Mouse (Mus musculus): ENCODE measurements around the gene Dffa.
"Not testable (repeated sequence)": the region's sequence is repeated elsewhere in the genome, so short reads cannot be mapped to it uniquely, and the experiment has no call there.

Gene Dffa

GRCm38 (mm10) chr4:149148084-149148483 lies 44.1 kb downstream of the Dffa start:
- no peak for DNase-seq (ENCODE audit: low spot score in 2 of 2)

GRCm38 (mm10) chr4:149149196-149149595 lies 45.2 kb downstream of the Dffa start:
- DNase-seq (ENCODE audit: low spot score in 2 of 2): no peak

- DNase-seq (ENCODE audit: low spot score in 2 of 2): no peak
These were observed 45.7 kb downstream of the Dffa start for GRCm38 (mm10) chr4:149149611-149150010.

GRCm38 (mm10) chr4:149150256-149150655 lies 46.3 kb downstream of the Dffa start:
- DNase-seq (ENCODE audit: low spot score in 2 of 2): no peak

- DNase-seq (ENCODE audit: low spot score in 2 of 2): no peak
These were observed 46.8 kb downstream of the Dffa start for GRCm38 (mm10) chr4:149150721-149151120.

- no peak for DNase-seq (ENCODE audit: low spot score in 2 of 2)
These were observed 50.9 kb downstream of the Dffa start for GRCm38 (mm10) chr4:149154859-149155258.

- no peak for DNase-seq (ENCODE audit: low spot score in 2 of 2)
These were observed 51.8 kb downstream of the Dffa start for GRCm38 (mm10) chr4:149155711-149156110.

- DNase-seq (ENCODE audit: low spot score in 2 of 2): no peak
These were observed 53.5 kb downstream of the Dffa start for GRCm38 (mm10) chr4:149157415-149157973.

- DNase-seq (ENCODE audit: low spot score in 2 of 2): no peak
These were observed 55.3 kb downstream of the Dffa start for GRCm38 (mm10) chr4:149159203-149159602.

GRCm38 (mm10) chr4:149159891-149160290 lies 55.9 kb downstream of the Dffa start:
- no peak for DNase-seq (ENCODE audit: low spot score in 2 of 2)

GRCm38 (mm10) chr4:149161166-149161565 lies 57.2 kb downstream of the Dffa start:
- no peak for DNase-seq (ENCODE audit: low spot score in 2 of 2)

GRCm38 (mm10) chr4:149163196-149163595 lies 59.2 kb downstream of the Dffa start:
- no peak for DNase-seq (ENCODE audit: low spot score in 2 of 2)

GRCm38 (mm10) chr4:149164150-149164549 lies 60.2 kb downstream of the Dffa start:
- no peak for DNase-seq (ENCODE audit: low spot score in 2 of 2)

GRCm38 (mm10) chr4:149166215-149166946 lies 62.4 kb downstream of the Dffa start, which contains the start of gene Pgd:
Gene Pgd, minus strand, starts transcription at chr4:149166771.
- peak; percentile 98 to 99 for DNase-seq (ENCODE audit: low spot score in 2 of 2)

GRCm38 (mm10) chr4:149166957-149167611 lies 63.1 kb downstream of the Dffa start:
- peak; percentile 50 to 51 for DNase-seq (ENCODE audit: low spot score in 2 of 2)

- no peak for DNase-seq (ENCODE audit: low spot score in 2 of 2)
These were observed 64.1 kb downstream of the Dffa start for GRCm38 (mm10) chr4:149168016-149168415.

GRCm38 (mm10) chr4:149169926-149170325 lies 66.0 kb downstream of the Dffa start:
- not testable (repeated sequence) for DNase-seq (ENCODE audit: low spot score in 2 of 2)
